Mouse (Mus musculus): ENCODE measurements around the gene Mmd2. TPM values are rescaled to one million over a fixed set of nuclear protein-coding genes. Genes with fewer than 3 reads are reported as not detected.

Gene Mmd2
- 100 to 1,000 TPM; 183 to 186 TPM for total RNA-seq (2021)
- long read RNA-seq, experiment 1, transcript Mmd2-201 (7 exons, 3,317 nt), result major isoform, 422 of 501 reads
- long read RNA-seq, experiment 1, partial matches to known transcripts, result 10 of 501 reads
- long read RNA-seq, experiment 1, other reads (novel, unspliced or antisense), result 69 of 501 reads
- long read RNA-seq, experiment 2, transcript Mmd2-201 (7 exons, 3,317 nt), result major isoform, 448 of 536 reads
- long read RNA-seq, experiment 2, partial matches to known transcripts, result 24 of 536 reads
- long read RNA-seq, experiment 2, other reads (novel, unspliced or antisense), result 64 of 536 reads

DNA sequence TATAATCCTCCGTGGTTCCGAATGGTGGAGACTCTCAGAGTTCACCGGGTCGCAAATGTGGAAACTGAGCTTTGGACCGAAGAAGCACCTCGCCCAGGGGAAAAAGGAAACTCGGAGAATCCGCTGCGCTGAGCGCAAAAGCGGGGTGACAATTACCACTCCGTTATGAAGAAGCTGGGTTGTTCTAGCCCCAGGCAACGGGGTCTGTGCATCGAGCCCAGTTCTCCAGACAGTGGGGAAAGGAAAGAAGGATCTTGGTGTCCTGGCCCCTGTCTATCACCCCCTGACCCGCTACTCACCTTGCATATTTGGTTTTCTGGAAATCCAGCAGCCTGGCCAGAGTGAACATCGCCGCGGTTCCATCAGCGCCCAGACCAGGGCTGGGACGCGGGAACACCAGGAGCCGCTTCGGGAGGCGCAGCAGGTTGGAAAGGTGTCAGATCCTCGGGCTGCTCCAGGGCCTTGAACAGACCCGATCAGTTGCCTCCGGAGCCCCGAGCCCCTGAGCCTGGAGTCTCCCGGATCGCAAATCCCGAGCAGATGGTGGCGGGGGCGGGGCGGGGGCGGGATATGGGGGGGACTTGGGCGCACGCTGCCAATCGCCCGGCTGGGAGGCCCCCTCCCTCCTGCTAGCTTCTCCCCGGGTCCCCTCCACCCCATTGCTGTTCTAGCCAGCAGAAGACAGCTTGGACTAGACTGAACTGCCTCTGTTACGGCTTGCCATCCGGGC, at the start of gene Mmd2:
Gene Mmd2, minus strand, starts transcription at position 542 of the 730 bp plus-strand sequence.
- DNase-seq (ENCODE audit: low spot score in 2 of 2), result peak; percentile 71 to 87

DNA sequence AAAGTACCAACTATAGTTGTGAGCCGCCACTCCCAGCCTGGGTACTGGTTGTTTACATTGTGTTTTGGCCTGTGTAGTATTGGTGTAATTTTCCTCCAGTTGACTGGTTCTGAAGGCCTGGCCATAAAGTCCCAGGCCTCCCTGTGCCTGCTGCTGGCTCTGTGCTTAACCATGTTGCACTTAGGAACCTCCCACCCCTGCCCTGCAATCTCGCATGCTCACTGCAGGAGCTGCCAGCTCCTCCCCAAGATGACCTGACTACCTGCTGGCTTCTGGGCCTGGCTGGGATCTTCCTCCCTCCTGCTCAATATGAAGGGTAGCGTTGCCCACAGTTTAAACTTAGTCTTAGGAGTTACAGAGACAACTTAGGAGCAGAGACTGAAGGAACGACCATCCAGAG, 43.7 kb upstream of the Mmd2 start:
- DNase-seq (ENCODE audit: low spot score in 2 of 2), result no peak

GRCm38 (mm10) chr5:142650794-142651497, 42.3 kb upstream of the Mmd2 start:
- DNase-seq (ENCODE audit: low spot score in 2 of 2), result no peak

- no peak for DNase-seq (ENCODE audit: low spot score in 2 of 2)
Measured at GRCm38 (mm10) chr5:142650390-142650789, 41.8 kb upstream of the Mmd2 start.

GRCm38 (mm10) chr5:142649460-142650050, 41.0 kb upstream of the Mmd2 start:
- no peak for DNase-seq (ENCODE audit: low spot score in 2 of 2)

DNA sequence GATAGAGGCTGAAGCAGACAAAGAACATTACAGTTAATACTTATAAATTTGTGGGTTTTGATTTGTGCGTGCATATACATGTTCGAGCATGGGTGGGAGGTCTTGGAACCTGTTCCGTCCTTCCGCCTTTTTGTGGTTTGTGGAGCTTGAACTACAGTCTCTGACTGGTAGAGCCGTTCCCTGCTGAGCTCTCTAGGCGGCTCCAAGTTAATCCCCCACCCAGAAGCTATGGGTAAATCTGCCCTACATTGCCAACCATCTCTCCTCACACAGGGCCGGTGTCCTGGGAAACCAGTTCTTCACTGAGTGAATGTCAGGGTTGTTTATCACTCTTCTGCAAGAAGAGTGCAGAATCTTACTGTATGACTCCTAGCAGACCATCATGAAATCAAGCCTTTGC, 39.6 kb upstream of the Mmd2 start:
- DNase-seq (ENCODE audit: low spot score in 2 of 2), result no peak

GRCm38 (mm10) chr5:142641331-142642051, 32.9 kb upstream of the Mmd2 start:
- DNase-seq (ENCODE audit: low spot score in 2 of 2), result no peak

DNA sequence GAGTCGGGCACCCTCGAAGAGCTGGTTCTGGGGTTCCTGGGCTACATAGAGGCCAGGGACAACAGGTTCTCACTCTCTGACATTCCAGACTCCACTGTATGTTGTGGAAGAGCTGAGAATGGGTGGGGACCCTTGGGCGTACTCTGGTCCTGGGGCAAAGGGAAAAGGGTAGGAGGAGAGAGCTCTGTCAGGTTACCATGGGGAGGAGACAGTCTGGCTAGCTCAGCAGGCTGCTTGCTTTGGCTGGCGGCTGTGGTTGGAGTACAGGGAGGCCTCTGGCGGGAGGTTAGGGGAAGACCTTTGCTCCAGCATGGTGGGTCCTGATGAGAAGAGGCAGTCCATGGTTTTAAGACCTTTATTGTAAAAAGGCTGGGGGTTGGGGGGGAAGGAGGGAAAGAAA, 31.5 kb upstream of the Mmd2 start:
- DNase-seq (ENCODE audit: low spot score in 2 of 2), result no peak

GRCm38 (mm10) chr5:142637823-142638222, 29.2 kb upstream of the Mmd2 start:
- DNase-seq (ENCODE audit: low spot score in 2 of 2), result no peak

DNA sequence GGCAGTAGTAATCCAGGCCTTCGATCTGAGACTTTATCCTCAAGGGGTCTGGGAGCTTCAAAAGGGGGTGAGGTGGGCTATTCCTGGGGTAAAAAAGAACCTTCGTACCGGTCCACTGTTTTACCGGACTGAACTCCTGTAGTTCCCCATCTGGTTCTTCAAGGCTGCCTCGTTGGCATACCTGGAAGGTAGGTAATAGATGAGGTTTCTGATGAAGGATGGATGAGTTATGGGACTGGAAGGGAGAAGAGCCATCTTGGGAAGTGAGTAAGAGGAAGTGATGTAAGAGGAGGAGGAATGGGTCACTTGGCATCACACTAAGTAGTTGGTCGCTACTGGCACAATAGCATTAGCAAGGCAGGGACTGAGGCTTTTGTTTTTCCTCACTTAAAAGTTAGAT, 21.6 kb upstream of the Mmd2 start:
- no peak for DNase-seq (ENCODE audit: low spot score in 2 of 2)

GRCm38 (mm10) chr5:142629663-142630025, 21.0 kb upstream of the Mmd2 start:
- DNase-seq (ENCODE audit: low spot score in 2 of 2), result no peak

- peak; percentile 90 to 97 for DNase-seq (ENCODE audit: low spot score in 2 of 2)
Measured at GRCm38 (mm10) chr5:142628726-142629662, 20.4 kb upstream of the Mmd2 start.

DNA sequence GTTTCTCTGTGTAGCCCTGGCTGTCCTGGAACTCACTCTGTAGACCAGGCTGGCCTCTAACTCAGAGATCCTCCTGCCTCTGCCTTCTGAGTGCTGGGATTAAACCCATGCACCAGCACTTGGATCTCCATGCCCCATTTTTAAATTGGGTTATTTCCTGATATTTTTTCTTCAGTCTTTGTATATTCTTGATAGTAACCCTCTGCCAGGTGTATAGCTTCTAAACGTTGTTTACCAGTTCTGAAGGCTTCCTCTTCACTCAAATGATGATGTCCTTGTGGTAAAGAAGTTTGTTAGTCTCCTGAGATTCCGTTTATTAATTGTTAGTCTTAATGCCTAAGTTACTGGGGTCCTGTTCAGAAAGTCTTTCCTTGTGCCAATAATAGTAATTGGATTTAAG, 18.8 kb upstream of the Mmd2 start, which contains the start of gene Wipi2:
Gene Wipi2, plus strand, starts transcription at position 301 of the 400 bp plus-strand sequence.
- no peak for DNase-seq (ENCODE audit: low spot score in 2 of 2)

- no peak for DNase-seq (ENCODE audit: low spot score in 2 of 2)
Measured at GRCm38 (mm10) chr5:142623080-142623479, 14.5 kb upstream of the Mmd2 start.

- no peak for DNase-seq (ENCODE audit: low spot score in 2 of 2)
Measured at GRCm38 (mm10) chr5:142622134-142622533, 13.5 kb upstream of the Mmd2 start.

DNA sequence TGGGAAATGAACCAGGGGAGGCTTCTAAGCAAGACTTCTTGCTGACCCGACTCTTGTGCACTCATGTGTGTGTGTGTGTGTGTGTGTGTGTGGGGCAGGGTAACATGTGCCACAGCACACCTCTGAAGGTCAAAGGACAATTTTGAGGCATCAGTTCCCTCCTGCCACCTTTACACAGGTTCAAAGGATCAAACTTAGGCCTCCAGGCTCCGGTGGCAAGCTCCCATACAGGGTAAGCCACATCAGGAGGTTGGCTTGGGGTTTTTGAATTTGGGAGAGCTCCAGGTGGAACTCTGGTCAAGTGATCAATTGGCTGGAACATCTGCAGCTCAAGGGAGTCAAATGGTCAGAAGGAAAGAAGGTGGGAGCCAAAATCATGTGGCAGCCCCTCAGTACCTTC, 12.8 kb upstream of the Mmd2 start:
- DNase-seq (ENCODE audit: low spot score in 2 of 2), result no peak

GRCm38 (mm10) chr5:142619866-142620265, 11.3 kb upstream of the Mmd2 start:
- DNase-seq (ENCODE audit: low spot score in 2 of 2), result peak in 1 of 2 experiments; percentile 62

GRCm38 (mm10) chr5:142616326-142616725, 7.7 kb upstream of the Mmd2 start:
- DNase-seq (ENCODE audit: low spot score in 2 of 2), result no peak

DNA sequence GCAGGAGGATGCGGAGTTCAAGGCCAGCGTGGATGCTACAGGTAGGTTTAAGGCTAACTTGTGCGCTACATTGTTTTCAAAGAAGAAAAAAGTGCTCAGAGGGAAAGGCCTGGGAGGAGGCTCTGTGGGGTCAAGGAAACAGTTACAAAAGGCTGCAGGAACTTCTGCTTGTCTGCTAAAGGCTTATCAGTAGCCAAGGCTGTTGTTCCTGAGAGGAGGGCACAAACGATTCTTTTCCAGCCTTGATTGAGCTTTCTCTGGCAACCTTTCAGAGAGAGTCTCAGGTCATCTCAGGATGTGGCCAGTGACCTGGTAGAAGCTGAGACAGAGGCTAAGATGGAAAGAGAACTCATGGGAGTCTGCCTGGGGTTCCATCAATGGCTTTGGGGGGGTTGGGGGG, 7.0 kb upstream of the Mmd2 start:
- DNase-seq (ENCODE audit: low spot score in 2 of 2), result no peak

- DNase-seq (ENCODE audit: low spot score in 2 of 2), result no peak
Measured at GRCm38 (mm10) chr5:142614513-142614912, 5.9 kb upstream of the Mmd2 start.
